Mouse (Mus musculus) hematopoietic stem cell, adult 5-6 weeks (primary cell): ENCODE measurements around the gene Mindy4. TPM values are rescaled to one million over a fixed set of nuclear protein-coding genes. Genes with fewer than 3 reads are reported as not detected.

Experiments
- ATAC-seq, 2 experiments: fragments of 125-278 bp in 1 of 2; replicated peaks in 1 of 2; 2 replicates each; pipeline ENCODE4 v1.8.0; 2016 to 2017; ENCODE audit warnings: inconsistent platforms in 2 of 2, mild to moderate bottlenecking in 2 of 2, moderate number of reproducible peaks in 2 of 2, low read depth in 1 of 2, moderate TSS enrichment in 1 of 2; ENCODE audit not compliant: low FRiP score in 2 of 2, poor library complexity in 2 of 2, severe bottlenecking in 2 of 2, insufficient read depth in 1 of 2, low TSS enrichment in 1 of 2
- total RNA-seq: library from RNA; stranded (forward); fragments of 172-1452, 232-1000 nt; gene quantifications from 2 replicates; pipeline ENCODE4 v1.2.3, GENCODE M21; 2017

Gene Mindy4
- total RNA-seq, 1 experiment from 2014 or later, result 14.9 TPM

- ATAC-seq, result no peak
Observed at GRCm38 (mm10) chr6:55241479-55241878, 38.3 kb downstream of the Mindy4 start.

DNA sequence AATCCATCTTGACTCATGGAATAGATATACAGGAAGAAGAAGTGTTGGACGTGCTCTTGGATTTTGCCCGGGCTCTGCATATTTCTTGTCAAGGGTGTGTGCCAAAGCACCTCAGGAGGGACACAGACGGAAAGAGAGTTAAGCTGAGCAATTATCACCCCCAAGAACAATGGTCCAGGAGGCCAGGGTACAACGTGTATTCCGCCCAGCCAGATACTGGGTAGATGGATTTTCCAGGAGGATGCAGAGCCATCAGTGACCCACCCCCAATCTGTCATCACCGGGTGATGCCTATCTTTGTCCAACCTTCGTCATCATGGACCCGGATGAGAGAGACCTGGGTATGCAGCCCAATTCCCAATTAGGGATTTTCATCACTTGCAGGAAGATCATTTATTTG, 42.5 kb downstream of the Mindy4 start:
- no peak for ATAC-seq

DNA sequence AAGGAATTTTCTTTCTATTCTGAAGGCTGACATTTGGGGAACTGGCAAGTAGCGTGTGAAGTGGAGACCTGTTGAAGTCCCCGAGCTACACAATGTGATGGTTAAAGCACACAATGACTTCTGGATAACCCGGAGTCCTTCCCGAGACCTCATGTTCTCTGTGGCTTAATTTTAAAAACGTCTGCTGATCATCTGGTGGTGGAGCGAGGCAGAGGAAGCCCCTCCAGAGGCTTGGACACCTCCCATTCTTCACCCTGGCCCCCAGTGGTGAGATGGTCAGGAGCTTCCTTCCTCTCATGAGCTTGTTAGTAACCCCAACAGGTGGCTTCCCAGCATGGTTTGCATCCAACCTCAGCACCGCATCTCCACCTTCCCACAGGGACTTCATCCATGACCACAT, 43.3 kb downstream of the Mindy4 start:
- no peak for ATAC-seq

DNA sequence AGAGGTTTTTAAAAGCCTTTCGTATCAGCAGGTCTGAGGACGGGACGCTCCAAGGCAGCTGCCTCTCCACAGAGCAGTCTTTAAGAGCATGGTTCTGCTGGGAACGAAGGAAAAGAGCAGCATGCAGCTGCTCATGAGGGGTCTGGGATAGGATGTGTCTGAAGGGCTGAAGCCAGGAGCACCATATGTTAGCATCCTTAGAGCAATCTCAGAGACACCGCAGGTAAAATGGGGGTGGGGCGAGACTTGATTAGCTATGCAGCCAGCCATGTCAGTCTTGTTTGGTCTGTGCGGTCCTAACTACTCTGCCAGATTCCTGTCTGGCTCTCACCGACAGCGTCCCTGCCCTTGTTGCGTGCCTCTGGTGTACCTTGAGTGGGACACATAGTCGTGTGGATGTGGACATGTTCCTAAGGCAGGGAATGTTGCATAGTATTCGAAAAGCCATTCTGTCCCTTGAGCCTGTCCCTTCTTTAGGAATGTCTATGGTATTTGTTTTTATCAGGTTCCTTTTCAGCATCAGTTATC, 43.8 kb downstream of the Mindy4 start:
- ATAC-seq, result no peak

- no peak for ATAC-seq
Observed at GRCm38 (mm10) chr6:55249263-55249662, 46.1 kb downstream of the Mindy4 start.

DNA sequence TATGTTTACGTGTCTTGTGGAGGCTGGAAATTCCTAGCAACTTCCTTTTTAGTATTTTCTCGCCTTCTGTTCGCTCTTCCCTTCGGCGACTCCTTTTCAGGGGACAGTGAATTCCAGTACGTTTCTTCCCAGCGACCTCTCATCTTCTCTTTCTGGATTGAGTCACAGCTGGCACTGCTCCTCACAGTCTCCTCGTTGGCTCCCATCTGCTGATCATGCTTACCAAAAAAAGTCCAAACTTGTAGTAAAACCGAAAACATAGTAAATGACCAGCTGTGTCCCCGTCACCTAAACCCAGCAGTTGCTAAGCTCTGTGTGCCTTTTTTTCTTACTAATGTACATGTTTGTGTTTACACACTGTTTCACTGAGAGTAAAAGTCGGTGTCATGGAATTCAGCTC, 47.6 kb downstream of the Mindy4 start:
- no peak for ATAC-seq

DNA sequence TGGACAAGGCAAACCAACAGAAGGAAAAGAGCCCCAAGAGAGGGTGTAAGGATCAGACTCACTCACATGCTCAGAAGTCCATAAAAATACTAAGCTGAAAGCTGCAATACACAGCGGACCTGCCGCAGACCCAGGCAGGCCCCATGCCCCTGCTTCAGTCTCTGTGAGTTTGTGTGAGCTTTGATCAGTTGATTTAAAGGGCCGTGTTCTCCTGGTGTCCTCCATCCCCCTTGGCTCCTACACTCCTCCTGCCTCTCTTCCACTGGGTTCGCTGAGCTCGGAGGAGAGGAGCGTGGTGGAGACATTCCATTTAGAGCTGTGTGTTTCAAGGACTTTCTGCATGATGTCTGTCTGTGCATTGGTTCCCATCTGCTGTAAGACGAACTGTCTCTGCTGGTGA, 48.4 kb downstream of the Mindy4 start:
- ATAC-seq, result no peak

DNA sequence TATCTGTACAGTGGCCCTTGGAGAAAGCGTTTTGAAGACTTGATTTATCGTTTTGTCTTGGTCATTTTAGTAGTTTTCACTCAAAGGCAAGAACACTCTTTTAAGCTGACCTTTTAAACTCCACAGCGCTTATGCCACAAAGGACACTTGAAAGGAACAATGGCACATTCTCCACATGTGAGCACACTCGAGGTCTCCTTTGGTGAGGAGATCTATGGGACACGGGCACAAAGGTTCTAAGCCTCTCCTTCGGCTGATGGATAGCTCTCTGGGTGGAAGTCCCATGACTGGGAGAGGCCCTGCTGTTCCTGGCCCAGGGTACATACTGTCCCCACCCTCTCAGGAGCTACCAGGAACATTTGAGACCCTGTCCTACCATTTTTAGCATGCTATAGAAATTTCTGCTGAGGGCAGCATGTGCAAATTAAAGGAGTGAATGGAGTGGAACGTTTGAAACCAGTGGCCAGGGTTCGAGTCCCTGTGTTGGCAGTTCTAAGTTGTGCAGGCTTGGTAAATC, 49.6 kb downstream of the Mindy4 start:
- no peak for ATAC-seq

DNA sequence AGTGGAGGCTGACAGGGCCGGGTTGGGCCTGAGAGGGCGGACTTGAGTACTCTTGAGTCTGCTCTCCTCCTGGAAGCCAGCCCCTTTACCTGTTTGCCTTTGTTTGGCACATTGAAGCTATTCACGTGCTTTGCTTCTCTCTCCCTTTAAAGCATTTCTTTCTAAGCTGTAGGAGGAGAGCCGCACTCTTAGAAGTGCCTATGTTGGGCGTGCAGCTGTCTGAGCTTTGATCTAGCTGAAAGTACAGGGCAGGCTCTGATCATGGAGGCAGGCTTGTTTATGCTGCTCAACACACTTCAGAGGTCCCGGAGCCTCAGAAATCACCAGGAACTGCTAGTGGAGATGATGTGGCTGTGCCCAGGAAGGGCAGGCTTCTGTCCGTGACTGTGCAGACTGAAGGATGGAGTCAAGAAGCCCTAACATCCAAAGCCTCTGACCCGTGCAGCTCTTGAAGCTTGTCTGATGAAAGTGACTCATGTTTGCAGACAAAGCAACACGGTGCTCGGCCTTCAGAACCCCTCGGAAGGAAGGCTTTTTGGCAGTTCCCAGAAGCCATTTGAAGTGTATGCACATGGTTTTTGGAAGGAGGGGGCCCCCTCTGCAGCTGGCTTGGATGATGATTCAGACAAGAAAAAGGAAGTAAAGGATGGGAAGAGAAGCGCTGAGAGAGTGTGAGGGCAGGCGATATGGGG, 53.5 kb downstream of the Mindy4 start:
- ATAC-seq, result no peak

- ATAC-seq, result no peak
Observed at GRCm38 (mm10) chr6:55257246-55257645, 54.1 kb downstream of the Mindy4 start.

- no peak for ATAC-seq
Observed at GRCm38 (mm10) chr6:55258428-55259325, 55.5 kb downstream of the Mindy4 start.

DNA sequence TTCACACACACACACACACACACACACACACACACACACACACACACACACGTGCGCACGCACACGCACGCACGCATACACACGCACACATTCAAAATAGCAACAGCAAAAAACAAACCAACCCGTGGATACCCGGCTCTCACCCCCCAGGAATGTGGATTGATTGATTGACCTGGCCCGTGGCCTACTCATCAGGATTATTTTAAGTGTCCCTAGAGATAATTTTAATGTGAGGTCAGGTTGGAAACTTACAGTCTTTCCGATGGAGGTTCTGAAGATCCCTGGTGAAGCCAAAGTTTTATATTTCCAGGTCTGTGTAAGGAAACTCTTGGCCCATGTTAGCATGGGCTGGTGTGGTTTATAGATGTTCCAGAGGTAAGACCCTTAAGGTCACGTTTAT, 59.0 kb downstream of the Mindy4 start:
- no peak for ATAC-seq

- ATAC-seq, result peak in 1 of 2 experiments; percentile 21; a peak in 1 of 4 replicates
Observed at GRCm38 (mm10) chr6:55263490-55264046, 60.4 kb downstream of the Mindy4 start.

DNA sequence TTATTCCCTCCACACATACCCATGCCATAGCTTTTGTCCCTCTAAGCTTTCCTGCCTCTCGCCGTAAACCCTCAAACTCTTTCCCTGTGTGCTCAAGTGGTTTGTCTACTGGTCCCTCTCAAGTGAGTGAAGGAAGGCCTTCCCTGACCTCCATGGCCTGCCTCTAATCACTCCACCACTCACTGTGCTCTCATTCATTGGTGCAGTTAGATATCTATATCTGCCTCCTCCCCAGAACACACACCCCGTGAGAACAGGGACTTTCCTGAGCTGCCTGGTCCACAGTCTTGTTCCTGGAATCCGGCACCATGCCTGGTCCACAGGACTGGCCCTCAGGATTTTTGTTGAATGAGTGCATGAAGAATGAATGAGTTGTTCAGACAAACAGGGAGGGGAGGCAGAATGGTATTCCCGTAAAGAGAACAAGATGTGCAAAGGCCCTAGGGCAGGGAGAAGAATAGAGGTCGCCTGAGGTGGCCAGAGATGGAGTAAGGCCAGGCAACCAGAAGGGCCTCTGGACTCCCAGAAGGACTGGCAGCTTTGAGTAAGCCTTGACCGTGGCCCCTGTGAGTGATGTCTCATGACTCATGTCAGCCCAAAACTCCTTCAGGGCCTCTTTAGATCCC, 61.7 kb downstream of the Mindy4 start:
- no peak for ATAC-seq

DNA sequence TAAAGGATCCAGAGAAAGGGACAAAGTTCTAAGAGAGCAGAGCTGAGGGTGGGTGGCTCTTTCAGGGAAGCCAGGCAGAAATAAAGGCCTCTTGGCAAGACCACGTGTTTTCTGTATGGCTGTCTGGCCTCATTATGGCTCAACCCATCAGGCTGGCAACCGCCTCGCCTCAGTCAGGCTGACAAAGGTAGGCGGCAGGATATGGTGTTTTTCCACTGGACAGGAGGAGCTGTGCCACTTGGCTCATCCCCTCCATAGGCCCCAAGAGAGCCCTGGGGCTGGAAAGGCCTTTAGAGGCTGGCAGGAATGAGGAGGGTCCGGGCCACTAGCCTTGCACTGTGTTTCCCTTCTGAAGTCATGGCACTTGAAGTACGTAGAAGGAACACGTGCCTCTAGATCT, 69.8 kb downstream of the Mindy4 start:
- ATAC-seq, result no peak

- ATAC-seq, result no peak
Observed at GRCm38 (mm10) chr6:55273463-55273862, 70.3 kb downstream of the Mindy4 start.

DNA sequence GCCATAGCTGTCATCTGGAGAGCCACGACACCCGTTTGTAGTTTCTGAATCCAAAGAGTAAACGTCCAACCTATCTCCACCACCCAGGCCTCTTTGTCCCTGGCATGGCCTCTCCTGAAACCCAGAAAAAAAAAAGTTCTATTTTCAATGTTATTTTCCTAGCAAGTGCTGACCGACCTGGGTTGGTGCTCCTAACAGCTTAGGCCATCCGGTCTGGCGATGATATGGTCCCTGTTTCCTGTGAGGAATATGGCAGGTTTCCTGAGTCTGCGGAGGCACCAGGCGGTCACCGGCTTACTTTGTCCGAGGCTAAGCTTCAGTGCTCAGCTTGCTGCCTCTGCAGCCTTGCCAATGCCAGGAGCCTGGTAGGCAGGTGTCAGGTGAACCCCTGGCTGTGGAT, 71.8 kb downstream of the Mindy4 start:
- no peak for ATAC-seq
